Mouse (Mus musculus) CH12.LX (cell line): Measurements from ENCODE around the gene Alg12. TPM values are rescaled to one million over a fixed set of nuclear protein-coding genes. Genes with fewer than 3 reads are reported as not detected.

Experiments
- DNase-seq: peaks from one replicate; pipeline ENCODE4 v3.0.0-alpha.2; 2013; ENCODE audit errors: extremely low read depth
- H3K27ac ChIP-seq: 2 replicates; pipeline ENCODE4 v1.5.1; 2012; ENCODE audit warnings: low read depth, mild to moderate bottlenecking, control low read depth, moderate library complexity; ENCODE audit not compliant: insufficient read depth
- H3K27me3 ChIP-seq: replicated peaks from 2 replicates; pipeline ENCODE3; 2012; ENCODE audit warnings: inconsistent platforms
- H3K36me3 ChIP-seq, 2 experiments: replicated peaks in 1 of 2; 2 replicates each; pipeline versions ENCODE3 to v1.6.1; 2012; ENCODE audit warnings: inconsistent platforms in 1 of 2, low read length in 1 of 2, mild to moderate bottlenecking in 1 of 2, mixed read lengths in 1 of 2, moderate library complexity in 1 of 2; ENCODE audit not compliant: control insufficient read depth in 1 of 2, insufficient read depth in 1 of 2
- H3K4me1 ChIP-seq, 2 experiments: 2 replicates each; pipeline ENCODE4 v1.6.1; 2012; ENCODE audit warnings: inconsistent platforms in 1 of 2, moderate library complexity in 1 of 2; ENCODE audit not compliant: insufficient read depth in 2 of 2, control insufficient read depth in 1 of 2
- H3K4me2 ChIP-seq: 2 replicates; pipeline ENCODE4 v1.6.1; 2012; ENCODE audit warnings: low read depth, mild to moderate bottlenecking, control low read depth; ENCODE audit not compliant: poor library complexity, insufficient read depth, severe bottlenecking
- H3K4me3 ChIP-seq, 3 experiments: fragments of 150-350 bp in 1 of 3; sonication (generic) in 1 of 3; replicated peaks in 1 of 3; 2 replicates each; pipeline versions ENCODE3 to v1.5.1; 2011 to 2012; ENCODE audit warnings: low read depth in 2 of 3, low read length in 2 of 3, mild to moderate bottlenecking in 2 of 3, moderate library complexity in 2 of 3, control low read depth in 1 of 3, improper control_type of control experiment in 1 of 3, inconsistent platforms in 1 of 3, mixed read lengths in 1 of 3; ENCODE audit not compliant: poor library complexity in 1 of 3
- H3K79me2 ChIP-seq: replicated peaks from 2 replicates; pipeline ENCODE4 v1.6.1; 2012; ENCODE audit warnings: mild to moderate bottlenecking, moderate library complexity; ENCODE audit not compliant: control insufficient read depth, poor library complexity, insufficient read depth, severe bottlenecking; ENCODE audit errors: extremely low read depth
- H3K9ac ChIP-seq: 2 replicates; pipeline ENCODE4 v1.6.1; 2012; ENCODE audit warnings: low read depth, mild to moderate bottlenecking, control low read depth, moderate library complexity; ENCODE audit not compliant: insufficient read depth
- H3K9me3 ChIP-seq: replicated peaks from 2 replicates; pipeline ENCODE3; 2012; ENCODE audit warnings: low read length, inconsistent platforms, mixed read lengths
- BHLHE40 ChIP-seq: IDR thresholded peaks from 2 replicates; pipeline ENCODE4 v1.6.1; 2011; ENCODE audit warnings: mild to moderate bottlenecking, low read depth, low read length, improper control_type of control experiment
- ELF1 ChIP-seq: IDR thresholded peaks from 2 replicates; pipeline ENCODE4 v1.6.1; 2014; ENCODE audit warnings: low read depth, mild to moderate bottlenecking, inconsistent platforms, low read length, improper control_type of control experiment
- EP300 ChIP-seq: IDR thresholded peaks from 2 replicates; pipeline ENCODE4 v1.6.1; 2011; ENCODE audit warnings: low read length, improper control_type of control experiment
- ETS1 ChIP-seq: conservative IDR thresholded peaks from 2 replicates; pipeline ENCODE4 v1.6.1; 2012; ENCODE audit warnings: low read depth, mild to moderate bottlenecking, inconsistent platforms, low read length, improper control_type of control experiment, moderate library complexity
- GABPA ChIP-seq: IDR thresholded peaks from 2 replicates; pipeline ENCODE4 v1.6.1; 2012; ENCODE audit warnings: low read depth, low read length, improper control_type of control experiment, inconsistent platforms; ENCODE audit not compliant: insufficient replicate concordance
- IRF4 ChIP-seq: IDR thresholded peaks from 2 replicates; pipeline ENCODE4 v1.6.1; 2014; ENCODE audit warnings: low read depth, mild to moderate bottlenecking, inconsistent platforms, low read length, improper control_type of control experiment
- MAX ChIP-seq: IDR thresholded peaks from 2 replicates; pipeline ENCODE4 v1.6.1; 2011; ENCODE audit warnings: low read length, improper control_type of control experiment
- MXI1 ChIP-seq: IDR thresholded peaks from 2 replicates; pipeline ENCODE4 v1.6.1; 2011; ENCODE audit warnings: mild to moderate bottlenecking, low read depth, low read length, improper control_type of control experiment
- MYC ChIP-seq: IDR thresholded peaks from 2 replicates; pipeline ENCODE4 v1.6.1; 2011; ENCODE audit warnings: low read depth, mild to moderate bottlenecking, improper control_type of control experiment, low read length
- SIN3A ChIP-seq: IDR thresholded peaks from 2 replicates; pipeline ENCODE4 v1.6.1; 2012; ENCODE audit warnings: low read length, improper control_type of control experiment, inconsistent platforms
- TCF12 ChIP-seq: IDR thresholded peaks from 2 replicates; pipeline ENCODE4 v1.6.1; 2014; ENCODE audit warnings: low read depth, mild to moderate bottlenecking, inconsistent platforms, low read length, improper control_type of control experiment
- UBTF ChIP-seq: IDR thresholded peaks from 2 replicates; pipeline ENCODE4 v1.6.1; 2012; ENCODE audit warnings: low read depth, mild to moderate bottlenecking, inconsistent platforms, low read length, improper control_type of control experiment, moderate library complexity
- USF1 ChIP-seq: IDR thresholded peaks from 2 replicates; pipeline ENCODE4 v1.6.1; 2014; ENCODE audit warnings: low read depth, mild to moderate bottlenecking, inconsistent platforms, low read length, improper control_type of control experiment
- USF2 ChIP-seq: conservative IDR thresholded peaks from 2 replicates; pipeline ENCODE4 v1.6.1; 2011; ENCODE audit warnings: low read depth, low read length, improper control_type of control experiment
- ZC3H11A ChIP-seq: IDR thresholded peaks from 2 replicates; pipeline ENCODE4 v1.6.1; 2012; ENCODE audit warnings: low read depth, mild to moderate bottlenecking, inconsistent platforms, low read length, improper control_type of control experiment
- ZMIZ1 ChIP-seq: IDR thresholded peaks from 2 replicates; pipeline ENCODE4 v1.6.1; 2012; ENCODE audit warnings: low read depth, mild to moderate bottlenecking, inconsistent platforms, low read length, improper control_type of control experiment
- ZNF384 ChIP-seq: IDR thresholded peaks from 2 replicates; pipeline ENCODE4 v1.6.1; 2012; ENCODE audit warnings: low read depth, low read length, improper control_type of control experiment, inconsistent platforms
- dilution Hi-C: fragments of 300-500 bp; cut with MboI; formaldehyde crosslinking; loops from 2 replicates; pipeline ENCODE4 v1.14.3; 2020; ENCODE audit warnings: low sequenced_read_pairs; ENCODE audit not compliant: extremely low pct_unique_long_range_greater_than_20kb, extremely low pct_ligation_motif_present
- in situ Hi-C: fragments of 300-500 bp; cut with MboI; formaldehyde crosslinking; loops from 3 replicates; pipeline ENCODE4 v1.14.3; 2019; ENCODE audit warnings: low sequenced_read_pairs, low pct_ligation_motif_present, low pct_unique_long_range_greater_than_20kb, mixed read lengths
- polyA plus RNA-seq: library from polyadenylated mRNA; unstranded; fragments of >175 nt; gene quantifications from 2 replicates; pipeline ENCODE4 v1.2.1, GENCODE M21; 2012; ENCODE audit warnings: low read depth; ENCODE audit not compliant: insufficient read length
- total RNA-seq, 2 experiments: library from RNA; depleted of rRNA; stranded (reverse); fragments of 300-350 nt in 1 of 2; fragments of >200 nt in 1 of 2; gene quantifications; 2 replicates each; pipeline ENCODE4 v1.2.3; 2012 to 2014

Gene Alg12
- total and polyA plus RNA-seq, 3 experiments, result 8.1 to 10.3 (median 8.5) TPM

DNA sequence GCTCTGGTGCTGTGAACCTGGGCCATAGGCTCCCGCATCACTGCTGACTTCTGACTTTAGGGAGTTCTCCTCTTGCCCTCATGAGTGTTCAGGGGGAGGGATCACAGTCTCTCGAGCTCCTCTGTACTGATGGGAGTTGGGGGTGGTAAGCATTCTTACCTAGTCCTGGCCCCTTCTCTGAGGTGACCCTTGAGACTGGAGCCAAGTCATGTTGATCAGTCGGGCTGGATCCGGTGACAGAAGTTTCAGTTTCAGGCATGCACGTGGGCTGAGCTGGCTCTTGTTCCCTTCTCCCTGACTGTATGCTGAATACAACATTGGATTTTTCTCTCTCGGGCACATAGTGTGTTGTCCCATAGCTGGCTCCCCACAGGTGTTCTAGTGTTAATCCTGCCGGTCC lies 2.3 kb upstream of the Alg12 start:
- Histone ChIP-seq H3K9me3 (no peaks in the 10 kb centered on the region), H3K4me1 (peaks cover 26 to 55% of the 10 kb centered on the region in 2 experiments), H3K4me3 (peak overlapping the region in 1 of 3 experiments; percentile 10), H3K9ac (peak overlapping the region; percentile 84; the same call in 1 of the 2 replicates), H3K4me2 (peak overlapping the region; percentile 80), H3K27me3 (no peaks in the 10 kb centered on the region), H3K27ac (no peak overlapping the region), H3K36me3 (peaks cover 33 to 64% of the 10 kb centered on the region in 2 experiments), H3K79me2 (peaks cover 16% of the 10 kb centered on the region; the same call in 1 of the 2 replicates)
- dilution Hi-C loops (no loop called here), in situ Hi-C loops (loop anchor here (10.0 kb wide), 1 partner anchor 253 kb away; the partner anchor contains the start of gene Trabd)
- DNase-seq, result no peak
- TF ChIP-seq IRF4 (peak; percentile 74), ELF1 (no peak), MAX (peak; percentile 68; the same call in 1 of the 2 replicates), USF2 (no peak), TCF12 (0 out of 2 replicates have a peak, but pooled peaks have one; percentile 14), UBTF (no peak), MXI1 (peak; percentile 87), ETS1 (0 out of 2 replicates have a peak, but pooled peaks have one; percentile 18), SIN3A (peak; percentile 87), BHLHE40 (peak; percentile 77; the same call in 1 of the 2 replicates), MYC (peak; percentile 82), ZC3H11A (no peak), EP300 (no peak)

DNA sequence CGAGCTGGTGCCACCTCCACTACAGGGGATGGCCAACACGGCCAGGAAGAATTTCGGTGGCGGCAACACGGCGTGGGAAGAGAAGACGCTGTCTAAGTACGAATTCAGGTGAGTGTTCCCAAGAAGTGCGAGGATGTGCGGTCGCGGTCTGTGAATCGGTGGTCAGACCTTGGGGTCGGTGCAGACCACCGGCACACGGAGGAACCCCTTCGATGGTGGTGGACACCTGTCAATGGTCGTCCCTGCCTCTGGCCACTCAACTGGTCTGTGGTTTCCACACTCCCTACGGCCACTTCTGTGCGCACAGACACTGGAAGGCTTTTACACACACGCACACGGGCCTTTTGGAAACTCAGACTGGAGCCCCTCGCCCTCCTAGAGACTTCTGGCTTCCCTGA lies 787 bp upstream of the Alg12 start:
- peak overlapping the region; percentile 80 for H3K4me2 ChIP-seq
- in situ Hi-C loops, result loop anchor here (10.0 kb wide), 1 partner anchor 255 kb away; the partner anchor contains the start of gene Trabd
- H3K9ac ChIP-seq, result peak overlapping the region; percentile 84
- H3K79me2 ChIP-seq, result peaks cover 16% of the 10 kb centered on the region; the same call in 1 of the 2 replicates
- dilution Hi-C loops, result no loop called here
- H3K36me3 ChIP-seq, result peaks cover 36 to 64% of the 10 kb centered on the region in 2 experiments
- TF ChIP-seq GABPA (no peak), USF1 (no peak), MXI1 (no peak), ZMIZ1 (no peak), ZNF384 (no peak)
- no peak for DNase-seq
- H3K27me3 ChIP-seq, result no peaks in the 10 kb centered on the region
- H3K27ac ChIP-seq, result no peak overlapping the region
- H3K4me1 ChIP-seq, result peaks cover 26 to 55% of the 10 kb centered on the region in 2 experiments
- H3K4me3 ChIP-seq, result peak overlapping the region; percentile 79 to 85 (median 85)
- no peaks in the 10 kb centered on the region for H3K9me3 ChIP-seq
